Mouse (Mus musculus) intestine, embryonic 16.5 days (tissue): ENCODE data around the gene Phf13. TPM values are rescaled to one million over a fixed set of nuclear protein-coding genes. Genes with fewer than 3 reads are reported as not detected.

Experiments used
- ATAC-seq: fragments of 200-750 bp; cut with Nextera tagmentation; 2 replicates; pipeline ENCODE4 v1.8.0; 2017; ENCODE audit warnings: moderate TSS enrichment, moderate library complexity
- H3K27ac ChIP-seq: fragments of 300-500 bp; sonication (generic); 2 replicates; pipeline ENCODE4 v1.5.1; 2014; ENCODE audit warnings: mild to moderate bottlenecking, low read length
- H3K27me3 ChIP-seq: fragments of 300-500 bp; sonication (generic); replicated peaks from 2 replicates; pipeline ENCODE4 v1.6.1; 2014; ENCODE audit warnings: low read length, control low read depth, mixed read lengths; ENCODE audit not compliant: control insufficient read depth, insufficient read depth
- H3K36me3 ChIP-seq: fragments of 300-500 bp; sonication (generic); 2 replicates; pipeline ENCODE4 v1.6.1; 2014; ENCODE audit warnings: low read length, control low read depth; ENCODE audit not compliant: control insufficient read depth, insufficient read depth
- H3K4me1 ChIP-seq: fragments of 300-500 bp; sonication (generic); 2 replicates; pipeline ENCODE4 v1.6.1; 2014; ENCODE audit warnings: low read length, control low read depth, mixed read lengths; ENCODE audit not compliant: control insufficient read depth, insufficient read depth
- H3K4me2 ChIP-seq: fragments of 300-500 bp; sonication (generic); 2 replicates; pipeline ENCODE4 v1.6.1; 2014; ENCODE audit warnings: low read depth, low read length, control low read depth
- H3K4me3 ChIP-seq: fragments of 300-500 bp; sonication (generic); 2 replicates; pipeline ENCODE4 v1.5.1; 2014; ENCODE audit warnings: mild to moderate bottlenecking, low read length
- H3K9ac ChIP-seq: fragments of 300-500 bp; sonication (generic); 2 replicates; pipeline ENCODE4 v1.6.1; 2014; ENCODE audit warnings: low read depth, low read length
- H3K9me3 ChIP-seq: fragments of 300-500 bp; sonication (generic); 2 replicates; pipeline ENCODE4 v1.6.1; 2016; ENCODE audit warnings: low read length, control low read depth; ENCODE audit not compliant: control insufficient read depth
- WGBS: fragments of 180-500 bp; shearing (Covaris S2); extraction: QIAGEN DNeasy Blood & Tissue Kit; methylation state at CpG from one replicate; pipeline ENCODE4 v1.1.7; 2014; 5-methylcytosine and 5-hydroxymethylcytosine counted together
- polyA plus RNA-seq: library from polyadenylated mRNA; unstranded; fragments of >200 nt; fragmentation: Nextera tagmentation; extraction: Ambion mirVana; gene quantifications from 2 replicates; pipeline ENCODE4 v1.2.1, GENCODE M21; 2015

Phf13 gene
- polyA plus RNA-seq, 1 experiment from 2014 or later: 16.7 TPM

- no peak overlapping the region for H3K4me3 ChIP-seq
- H3K27ac ChIP-seq: no peak overlapping the region
- no peaks in the 10 kb centered on the region for H3K9me3 ChIP-seq
- H3K4me2 ChIP-seq: no peak overlapping the region
- no peak overlapping the region for H3K9ac ChIP-seq
- H3K27me3 ChIP-seq: no peaks in the 10 kb centered on the region
- WGBS: 89% methylated on average over 21 of the region's 21 CpGs
- peaks cover 29% of the 10 kb centered on the region for H3K36me3 ChIP-seq
- H3K4me1 ChIP-seq: no peaks in the 10 kb centered on the region
- ATAC-seq: no peak
Measured at GRCm38 (mm10) chr4:152020024-152020423, 24.0 kb upstream of the Phf13 start.

DNA sequence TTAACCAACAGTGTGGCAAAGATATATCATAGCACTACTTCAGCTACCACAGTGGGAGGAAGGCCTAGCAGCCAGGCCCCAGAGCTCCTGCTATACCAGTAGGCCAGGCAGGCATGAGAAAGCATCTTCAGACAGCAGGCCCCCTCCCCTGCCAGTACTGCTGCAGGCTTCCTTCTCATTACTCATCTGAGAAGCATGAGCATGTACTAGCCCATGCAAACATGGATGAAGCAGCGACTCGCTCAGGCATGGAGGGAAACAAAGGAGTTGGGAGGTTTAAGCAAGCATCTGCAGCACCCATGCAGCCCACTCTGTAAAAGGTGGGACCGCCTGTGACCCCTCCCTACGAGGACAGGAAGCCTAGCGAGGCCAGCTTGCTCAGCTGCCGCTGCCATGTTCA, 23.0 kb upstream of the Phf13 start:
- H3K36me3 ChIP-seq: peaks cover 31% of the 10 kb centered on the region
- WGBS: 83% methylated on average over 6 of the region's 6 CpGs

GRCm38 (mm10) chr4:152013036-152013813, 17.2 kb upstream of the Phf13 start:
- no peak overlapping the region for H3K27ac ChIP-seq
- no peak overlapping the region for H3K9ac ChIP-seq
- no peaks in the 10 kb centered on the region for H3K9me3 ChIP-seq
- H3K36me3 ChIP-seq: peaks cover 9% of the 10 kb centered on the region; the same call in 1 of the 2 replicates
- no peak overlapping the region for H3K4me2 ChIP-seq
- no peak for ATAC-seq
- WGBS: 84% methylated on average over 12 of the region's 12 CpGs
- H3K4me3 ChIP-seq: no peak overlapping the region
- peaks cover 27% of the 10 kb centered on the region for H3K4me1 ChIP-seq
- H3K27me3 ChIP-seq: no peaks in the 10 kb centered on the region

More for the DNA sequence above, 23.0 kb upstream of the Phf13 start:
- no peak overlapping the region for H3K27ac ChIP-seq
- H3K4me1 ChIP-seq: no peaks in the 10 kb centered on the region
- H3K9me3 ChIP-seq: no peaks in the 10 kb centered on the region
- H3K27me3 ChIP-seq: no peaks in the 10 kb centered on the region
- ATAC-seq: no peak
- no peak overlapping the region for H3K4me3 ChIP-seq
- H3K9ac ChIP-seq: no peak overlapping the region
- H3K4me2 ChIP-seq: no peak overlapping the region

- Histone ChIP-seq H3K27ac (no peak overlapping the region), H3K4me1 (peaks cover 38% of the 10 kb centered on the region), H3K9ac (no peak overlapping the region), H3K4me2 (no peak overlapping the region), H3K36me3 (peaks cover 7% of the 10 kb centered on the region; the same call in 1 of the 2 replicates), H3K9me3 (no peaks in the 10 kb centered on the region), H3K4me3 (no peak overlapping the region), H3K27me3 (no peaks in the 10 kb centered on the region)
- ATAC-seq: no peak
- WGBS: 93% methylated on average over 16 of the region's 16 CpGs
Measured at GRCm38 (mm10) chr4:152012109-152012508, 16.1 kb upstream of the Phf13 start.

DNA sequence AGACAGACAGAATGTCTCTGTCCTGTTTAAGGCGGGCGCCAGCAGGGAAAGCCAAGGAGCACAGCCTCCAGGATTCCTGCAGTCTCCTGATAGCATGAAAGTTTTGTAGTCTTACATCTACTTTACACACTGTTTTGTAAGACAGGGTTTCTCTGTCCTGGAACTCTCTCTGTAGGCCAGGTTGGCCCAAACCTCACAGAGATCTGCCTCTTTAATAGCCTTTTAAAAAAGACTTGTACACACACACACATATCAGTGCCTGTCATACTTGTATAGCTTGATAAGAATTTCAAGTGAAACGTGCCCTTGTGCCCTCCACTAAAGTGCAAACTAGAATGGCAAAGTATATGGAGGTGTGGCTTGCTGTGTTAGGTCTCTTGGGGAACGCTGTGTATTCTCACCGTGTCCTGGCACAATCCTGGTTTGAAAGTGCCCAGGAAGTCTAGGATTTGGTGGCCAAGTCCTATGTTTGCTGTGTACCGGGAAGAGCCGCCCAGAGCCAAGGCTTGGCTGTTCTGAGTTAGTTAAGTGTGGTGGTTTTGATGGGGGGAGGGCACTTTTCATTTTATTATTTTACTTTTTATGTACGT, 15.2 kb upstream of the Phf13 start:
- Histone ChIP-seq H3K27me3 (no peaks in the 10 kb centered on the region), H3K9me3 (no peaks in the 10 kb centered on the region), H3K4me2 (peak overlapping the region; percentile 99), H3K4me1 (peaks cover 45% of the 10 kb centered on the region), H3K4me3 (peak overlapping the region; percentile 90), H3K36me3 (peaks cover 7% of the 10 kb centered on the region; the same call in 1 of the 2 replicates), H3K9ac (peak overlapping the region; percentile 76), H3K27ac (peak overlapping the region; percentile 37; the same call in 1 of the 2 replicates)
- 76% methylated on average over 8 of the region's 8 CpGs for WGBS
- no peak for ATAC-seq

DNA sequence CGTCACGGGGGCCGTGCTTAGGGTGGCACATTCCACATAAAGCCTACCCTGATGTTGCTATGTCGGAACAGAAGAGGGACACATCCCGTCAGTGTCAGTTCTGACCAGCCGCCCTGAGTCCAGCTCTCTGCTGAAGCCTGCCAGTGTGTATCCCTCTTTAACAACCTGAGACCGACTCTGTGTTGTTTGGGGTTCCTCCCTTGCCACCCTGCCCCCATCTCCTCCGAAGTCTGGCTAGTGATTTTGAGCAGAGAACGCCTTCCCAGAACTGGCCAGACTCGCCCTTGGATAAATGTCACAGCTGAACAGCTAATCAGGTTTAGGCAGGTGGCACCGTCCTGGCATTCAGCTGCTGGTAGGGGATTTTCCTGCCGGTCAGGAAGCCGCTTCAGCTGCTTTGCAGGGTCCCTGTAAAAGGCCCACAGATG, 14.7 kb upstream of the Phf13 start:
- 17% methylated on average over 13 of the region's 13 CpGs for WGBS
- no peak for ATAC-seq
- Histone ChIP-seq H3K9me3 (no peaks in the 10 kb centered on the region), H3K4me2 (peak overlapping the region; percentile 99), H3K9ac (peak overlapping the region; percentile 76), H3K4me1 (peaks cover 46% of the 10 kb centered on the region), H3K36me3 (peaks cover 7% of the 10 kb centered on the region; the same call in 1 of the 2 replicates), H3K27ac (peak overlapping the region; percentile 88; the same call in 1 of the 2 replicates), H3K4me3 (peak overlapping the region; percentile 90), H3K27me3 (no peaks in the 10 kb centered on the region)

- H3K4me1 ChIP-seq: peaks cover 46% of the 10 kb centered on the region
- H3K4me2 ChIP-seq: peak overlapping the region; percentile 99
- no peaks in the 10 kb centered on the region for H3K27me3 ChIP-seq
- H3K36me3 ChIP-seq: peaks cover 4% of the 10 kb centered on the region; the same call in 1 of the 2 replicates
- H3K4me3 ChIP-seq: peak overlapping the region; percentile 90
- H3K27ac ChIP-seq: peak overlapping the region; percentile 88; the same call in 1 of the 2 replicates
- 2% methylated on average over 10 of the region's 10 CpGs for WGBS
- peak; percentile 15 for ATAC-seq
- H3K9ac ChIP-seq: peak overlapping the region; percentile 76
- no peaks in the 10 kb centered on the region for H3K9me3 ChIP-seq
Measured at GRCm38 (mm10) chr4:152010091-152010706, 14.1 kb upstream of the Phf13 start.

DNA sequence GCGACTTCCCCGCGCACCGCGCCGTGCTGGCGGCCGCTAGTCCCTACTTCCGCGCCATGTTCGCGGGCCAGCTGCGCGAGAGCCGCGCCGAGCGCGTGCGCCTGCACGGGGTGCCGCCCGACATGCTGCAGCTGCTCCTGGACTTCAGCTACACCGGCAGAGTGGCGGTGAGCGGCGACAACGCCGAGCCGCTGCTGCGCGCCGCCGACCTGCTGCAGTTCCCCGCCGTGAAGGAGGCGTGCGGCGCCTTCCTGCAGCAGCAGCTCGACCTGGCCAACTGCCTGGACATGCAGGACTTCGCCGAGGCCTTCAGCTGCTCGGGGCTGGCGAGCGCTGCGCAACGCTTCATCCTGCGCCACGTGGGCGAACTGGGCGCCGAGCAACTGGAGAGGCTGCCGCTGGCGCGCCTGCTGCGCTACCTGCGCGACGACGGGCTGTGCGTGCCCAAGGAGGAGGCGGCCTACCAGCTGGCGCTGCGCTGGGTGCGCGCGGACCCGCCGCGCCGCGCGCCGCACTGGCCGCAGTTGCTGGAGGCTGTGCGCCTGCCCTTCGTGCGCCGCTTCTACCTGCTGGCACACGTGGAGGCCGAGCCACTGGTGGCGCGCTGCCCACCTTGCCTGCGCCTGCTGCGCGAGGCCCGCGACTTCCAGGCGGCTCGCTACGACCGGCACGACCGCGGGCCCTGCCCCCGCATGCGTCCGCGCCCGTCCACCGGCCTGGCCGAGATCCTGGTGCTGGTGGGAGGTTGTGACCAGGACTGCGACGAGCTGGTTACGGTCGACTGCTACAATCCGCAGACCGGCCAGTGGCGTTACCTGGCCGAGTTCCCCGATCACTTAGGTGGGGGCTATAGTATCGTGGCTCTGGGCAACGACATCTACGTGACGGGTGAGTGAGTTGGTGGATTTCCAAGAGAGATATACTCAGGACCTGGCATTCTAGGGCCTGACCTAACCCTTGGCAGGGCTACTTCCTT, 13.3 kb upstream of the Phf13 start:
- Histone ChIP-seq H3K4me3 (peak overlapping the region; percentile 90), H3K4me1 (peaks cover 46% of the 10 kb centered on the region), H3K9ac (peak overlapping the region; percentile 76), H3K4me2 (peak overlapping the region; percentile 99), H3K9me3 (no peaks in the 10 kb centered on the region), H3K36me3 (no peaks in the 10 kb centered on the region), H3K27ac (peak overlapping the region; percentile 88), H3K27me3 (no peaks in the 10 kb centered on the region)
- ATAC-seq: peak; percentile 78
- WGBS: under 1% methylated on average over 108 of the region's 115 CpGs
